Mouse (Mus musculus) frontal cortex, adult 2 months (tissue): ENCODE measurements around the gene Cdc42bpa. TPM values are rescaled to one million over a fixed set of nuclear protein-coding genes. Genes with fewer than 3 reads are reported as not detected.

Experiments
- DNase-seq, 2 experiments: peaks; one replicate each; pipeline ENCODE4 v3.0.0; 2022; ENCODE audit warnings: low spot score in 1 of 2; ENCODE audit errors: extremely low spot score in 1 of 2
- polyA plus RNA-seq: library from polyadenylated mRNA; depleted of rRNA; stranded (reverse); fragments of >200 nt; gene quantifications from 2 replicates; pipeline ENCODE4 v1.2.3, GENCODE M21; 2012

Gene Cdc42bpa
- polyA plus RNA-seq, 1 experiment: 133 TPM

DNA sequence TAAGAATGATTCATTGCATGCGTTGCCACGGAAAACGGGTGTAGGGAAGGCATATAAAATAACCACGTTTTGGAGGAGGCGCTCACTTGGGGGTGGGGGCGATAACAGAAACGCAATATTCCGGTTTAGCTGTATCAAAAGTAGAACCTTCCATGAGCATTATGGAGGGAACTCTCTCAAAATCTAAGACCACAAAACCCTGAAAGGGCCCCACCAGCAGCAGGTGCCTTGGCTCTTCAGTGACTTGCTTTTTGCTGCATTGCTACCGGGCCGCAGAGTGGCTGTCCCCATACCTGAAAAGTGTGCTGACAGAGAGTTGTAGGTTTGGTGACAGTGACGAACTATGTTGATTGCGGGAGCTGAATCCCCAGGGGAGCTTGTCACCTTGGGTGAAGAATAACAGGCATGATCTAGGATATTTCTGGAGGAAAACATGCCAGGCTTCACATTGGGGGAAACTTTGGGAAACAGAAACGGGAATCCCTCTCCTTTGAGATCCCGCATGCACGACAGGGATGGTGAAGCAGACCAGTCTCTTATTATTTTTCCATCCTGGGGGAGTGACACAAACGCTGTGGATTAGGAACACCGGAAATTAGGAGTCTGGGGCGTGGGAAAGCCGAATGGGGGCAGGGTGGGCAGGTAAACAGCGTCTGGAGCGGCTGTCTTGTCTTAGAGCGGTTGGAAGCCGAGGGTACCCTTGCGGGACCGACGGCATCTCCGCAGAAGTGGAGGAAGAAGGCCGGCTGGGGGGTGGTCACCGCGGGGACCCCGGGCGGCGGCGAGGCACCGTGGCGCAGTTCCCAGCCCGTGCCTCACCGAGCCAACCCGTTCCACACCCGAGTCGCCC, 1.2 kb upstream of the Cdc42bpa start:
- DNase-seq: peak in 1 of 2 experiments; percentile 70

DNA sequence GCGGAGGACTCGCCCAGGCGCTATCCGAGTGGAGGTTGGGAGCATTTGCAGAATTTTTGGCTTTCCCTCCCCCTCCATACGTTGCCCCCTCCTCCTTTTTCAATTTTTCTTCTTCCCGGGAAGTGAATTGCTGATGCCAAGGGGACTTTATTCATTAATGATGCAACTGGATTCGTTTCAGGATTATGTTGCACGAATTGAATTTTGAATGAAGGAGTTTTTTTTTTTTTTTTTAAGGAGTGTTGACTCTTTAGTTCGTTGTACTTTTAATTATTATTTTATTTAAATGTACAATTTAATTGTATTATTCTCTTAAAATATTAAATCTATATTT, 238 bp downstream of the Cdc42bpa start:
- DNase-seq: no peak

DNA sequence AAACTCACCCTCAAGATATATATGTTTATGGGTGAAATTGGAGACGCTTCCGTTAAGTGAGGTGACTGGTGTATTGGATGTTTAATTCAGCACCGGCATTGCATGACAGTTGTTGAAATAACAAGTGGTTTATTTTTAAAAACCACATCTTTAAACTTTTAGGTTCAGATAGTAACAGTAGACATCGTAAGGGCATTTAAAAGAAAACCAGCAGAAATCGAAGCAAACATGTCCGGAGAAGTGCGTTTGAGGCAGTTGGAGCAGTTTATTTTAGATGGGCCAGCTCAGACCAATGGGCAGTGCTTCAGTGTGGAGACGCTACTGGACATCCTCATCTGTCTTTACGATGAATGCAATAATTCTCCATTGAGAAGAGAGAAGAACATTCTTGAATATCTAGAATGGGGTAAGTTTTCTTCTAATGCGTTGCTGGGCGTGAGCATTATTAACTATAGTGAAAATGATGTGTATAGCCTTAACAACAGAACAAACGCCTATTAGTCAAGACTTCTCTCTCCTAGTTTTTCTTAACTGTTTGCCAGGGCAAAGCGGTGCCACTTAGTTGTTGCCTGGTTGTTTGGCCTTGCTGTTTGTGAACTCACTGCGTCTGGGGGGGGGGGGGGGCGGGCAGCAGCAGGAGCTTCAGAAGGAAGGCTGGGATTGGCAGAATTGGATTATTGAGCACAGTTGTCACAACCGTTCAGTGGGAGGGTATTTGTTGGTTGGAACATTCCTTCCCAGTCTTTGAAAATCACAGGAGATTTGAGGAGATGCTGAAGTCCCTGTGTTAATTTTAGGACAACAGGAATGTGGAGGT, 818 bp downstream of the Cdc42bpa start:
- DNase-seq: no peak

DNA sequence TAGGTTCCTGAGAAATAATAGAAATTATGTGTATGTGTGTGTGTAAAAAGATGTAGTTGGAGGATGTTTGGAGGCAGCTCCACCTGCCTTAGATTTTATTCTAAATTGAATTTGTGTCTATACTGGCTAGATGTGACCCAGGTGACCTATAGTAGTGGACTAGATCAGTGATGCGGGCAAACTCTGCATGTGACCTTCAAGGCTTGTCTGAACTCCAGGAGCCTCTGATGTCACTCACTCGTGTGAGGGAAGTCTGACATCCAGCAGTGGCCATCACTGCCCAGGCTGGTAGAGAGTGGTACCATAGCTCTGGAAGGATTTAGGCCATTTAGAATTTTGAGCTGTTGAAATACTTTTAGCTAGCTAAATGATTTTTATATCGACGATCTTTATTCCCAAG, 1.5 kb downstream of the Cdc42bpa start:
- no peak for DNase-seq

DNA sequence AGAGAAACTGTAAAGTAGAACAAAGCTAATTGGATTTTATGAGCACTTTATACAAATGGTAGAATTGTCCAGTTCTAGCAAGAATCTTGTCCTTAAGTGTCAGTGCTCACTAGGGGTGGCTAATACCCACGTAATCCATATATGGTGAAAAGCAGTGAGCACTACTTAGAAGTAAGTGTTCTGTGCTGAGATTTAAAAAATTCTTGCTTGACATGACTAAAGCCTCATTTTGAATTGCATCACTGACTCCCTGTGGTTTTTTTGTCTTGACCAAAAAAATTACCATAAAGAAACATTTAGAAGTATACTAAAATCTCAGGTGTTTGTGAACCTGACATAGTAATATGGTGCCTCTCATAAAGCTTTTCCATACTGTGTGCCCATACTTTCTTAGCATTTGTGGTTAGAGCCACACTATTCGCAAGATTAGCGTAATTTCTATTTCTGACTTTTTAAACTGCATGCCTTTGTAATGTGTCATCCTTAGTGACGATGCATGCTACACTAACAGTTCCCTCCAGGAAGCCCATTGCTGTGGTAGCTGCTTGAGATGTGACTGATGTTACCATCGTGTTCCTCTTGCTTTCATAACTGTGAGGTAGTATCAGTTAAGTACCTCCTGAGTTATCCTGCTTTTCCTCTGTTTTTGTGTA, 9.6 kb downstream of the Cdc42bpa start:
- DNase-seq: no peak

DNA sequence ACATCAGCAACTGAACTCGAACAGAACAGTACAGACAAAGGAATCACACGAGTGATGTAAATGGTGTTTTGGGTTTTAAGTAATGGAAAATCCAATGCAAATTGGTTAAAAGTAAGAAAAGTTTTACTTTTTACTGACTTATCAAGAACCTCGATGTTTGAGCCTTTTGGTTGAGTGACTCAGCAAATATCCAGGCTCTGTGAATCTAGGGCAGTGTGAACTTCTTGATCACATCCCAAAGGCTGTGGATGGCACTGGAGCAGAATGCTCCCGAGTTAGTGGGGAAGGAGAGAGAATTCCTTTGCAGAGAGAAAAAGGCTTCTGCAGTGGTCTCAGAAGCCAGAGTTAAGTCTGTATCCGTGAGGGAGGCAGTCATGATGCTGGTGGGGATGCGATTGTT, 14.7 kb downstream of the Cdc42bpa start:
- no peak for DNase-seq

DNA sequence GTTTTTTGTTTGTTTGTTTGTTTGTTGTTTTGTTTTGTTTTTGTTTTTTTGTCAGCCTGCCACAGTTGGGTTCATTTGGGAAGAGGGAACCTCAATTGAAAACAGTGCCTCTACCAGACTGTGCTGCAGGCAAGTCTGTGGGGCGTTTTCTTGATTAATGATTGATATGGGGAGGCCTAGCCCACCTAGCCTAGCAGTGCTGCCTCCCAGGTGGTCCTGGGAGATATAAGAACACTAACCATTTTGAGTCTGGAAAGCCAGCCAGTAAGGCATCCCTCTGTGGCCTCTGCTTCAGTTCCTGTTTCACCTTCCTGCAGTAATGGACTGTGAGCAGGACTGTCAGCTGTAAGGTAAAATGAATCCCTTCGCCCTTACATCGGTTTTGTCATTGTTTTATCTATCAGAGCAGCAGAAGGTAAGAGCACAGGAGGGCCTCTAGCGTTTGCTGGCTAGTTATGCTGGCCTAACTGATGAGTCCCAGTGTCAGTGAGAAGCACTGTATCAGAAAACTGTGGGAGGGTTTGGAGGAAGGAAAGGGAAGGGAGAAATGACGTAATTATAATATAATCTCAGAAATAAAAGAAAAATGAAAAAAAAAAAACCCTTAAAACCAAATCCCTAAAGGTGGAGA, 15.5 kb downstream of the Cdc42bpa start:
- DNase-seq: no peak

DNA sequence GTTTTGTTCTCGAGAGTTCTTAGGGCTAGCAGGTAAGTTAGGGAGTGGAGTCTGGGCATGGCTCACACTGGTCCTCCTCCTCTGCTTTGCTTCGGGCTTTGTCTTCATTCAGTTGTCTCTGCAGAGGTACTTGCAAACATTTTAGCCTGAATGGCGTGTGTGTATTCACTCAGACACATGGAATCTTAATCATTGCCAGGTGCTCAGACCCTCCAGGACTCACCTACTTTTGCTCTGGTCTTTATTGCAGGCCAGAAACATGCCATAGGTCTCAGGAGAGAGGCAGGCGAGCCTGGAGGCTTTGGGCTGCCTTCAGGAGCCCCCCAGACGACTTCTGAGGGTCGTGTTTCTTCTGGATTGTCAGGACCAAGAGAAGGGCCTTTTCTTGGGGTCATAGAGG, 17.2 kb downstream of the Cdc42bpa start:
- DNase-seq: no peak

DNA sequence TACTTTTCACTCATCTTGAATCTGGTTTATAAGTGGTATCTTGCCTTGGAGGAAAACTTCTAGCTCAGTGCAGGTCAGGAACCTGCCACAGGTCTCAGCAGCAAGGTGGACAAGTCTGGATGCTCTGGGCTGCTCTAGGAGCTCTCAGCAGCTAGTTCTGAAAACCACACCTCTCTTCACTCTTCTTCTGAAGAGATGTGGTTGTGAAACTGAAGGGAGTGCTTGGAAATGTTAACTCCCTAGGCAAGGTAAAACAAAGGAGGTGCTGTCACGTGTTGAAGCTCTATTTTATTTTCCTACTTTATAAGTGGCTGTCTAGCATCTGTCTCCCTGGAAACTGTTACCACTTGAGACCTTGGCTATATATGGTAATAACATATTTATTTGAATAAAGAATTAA, 18.5 kb downstream of the Cdc42bpa start:
- no peak for DNase-seq

DNA sequence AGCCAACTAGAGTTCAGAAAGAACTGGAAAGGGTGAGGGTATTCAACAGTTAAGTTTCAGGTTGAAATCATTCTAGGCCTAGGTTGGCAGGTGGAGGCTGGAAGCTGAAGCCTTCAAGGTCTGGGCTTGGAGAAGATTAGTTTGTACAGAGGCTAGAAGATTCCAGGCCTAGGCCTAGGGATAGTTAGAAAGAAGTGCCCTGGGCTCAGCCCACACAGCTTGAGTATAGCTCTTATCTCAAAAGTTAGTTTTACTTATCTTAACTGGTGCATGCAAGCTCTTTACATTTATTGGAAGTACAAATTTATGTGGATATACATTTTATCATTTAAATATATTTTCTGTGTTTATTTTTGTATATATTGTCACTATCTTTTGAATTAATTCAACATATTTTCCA, 21.4 kb downstream of the Cdc42bpa start:
- no peak for DNase-seq

DNA sequence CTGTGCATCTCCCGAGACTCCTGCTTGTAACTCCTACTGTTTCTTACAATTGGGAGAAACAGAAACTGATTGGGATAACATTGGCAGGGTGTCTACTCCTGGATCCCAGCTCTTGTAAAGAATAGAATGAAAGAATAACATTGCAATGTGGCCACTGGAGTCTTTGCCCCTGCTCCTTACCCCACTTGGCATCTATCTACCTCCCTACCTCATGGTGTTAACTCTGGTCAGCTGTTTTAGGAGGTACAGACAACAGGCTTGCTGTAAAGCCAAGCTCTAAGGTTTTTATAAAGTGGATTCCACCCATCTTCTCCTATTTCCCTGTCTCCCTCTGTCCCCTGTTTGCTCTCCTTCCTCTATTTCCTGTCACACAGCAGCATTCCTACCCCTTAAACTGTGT, 21.9 kb downstream of the Cdc42bpa start:
- no peak for DNase-seq

DNA sequence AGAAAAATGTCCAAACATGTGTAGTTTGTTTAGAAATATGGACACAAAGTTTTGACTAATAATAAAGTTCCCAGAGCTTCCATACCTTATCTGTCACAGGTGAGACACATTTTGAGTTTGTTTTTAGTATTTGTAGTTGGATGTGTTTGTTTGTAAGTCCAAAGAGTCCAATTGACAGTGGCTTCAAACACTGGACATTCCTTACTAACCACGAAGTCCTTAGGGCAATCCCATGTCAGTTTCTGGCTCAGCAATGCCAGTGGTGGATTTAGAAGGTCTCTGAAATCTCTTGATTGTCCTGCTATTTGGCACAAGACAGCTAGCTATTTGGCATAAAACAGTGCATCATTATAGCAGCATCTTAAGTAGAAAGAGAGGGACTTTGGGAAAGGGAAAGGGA, 22.7 kb downstream of the Cdc42bpa start:
- no peak for DNase-seq

DNA sequence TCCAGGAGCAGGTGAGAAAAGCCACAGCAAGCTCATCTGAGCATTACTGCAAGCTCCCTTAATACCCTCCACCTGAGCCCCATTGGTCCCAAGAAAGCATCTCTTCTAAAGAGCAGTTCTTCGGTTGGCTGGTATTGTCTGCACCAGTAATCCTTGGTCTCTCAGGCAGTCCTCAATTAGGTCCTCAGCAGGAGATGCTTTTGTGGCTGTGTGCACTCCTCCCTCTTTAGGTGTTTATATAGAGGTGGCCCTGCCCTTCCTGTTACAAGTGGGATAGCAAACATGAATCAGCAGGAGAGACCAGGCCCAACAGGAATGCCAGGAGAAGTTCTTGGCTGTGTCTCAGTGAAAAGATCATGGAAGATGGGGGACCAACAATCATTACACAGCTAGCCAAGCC, 23.9 kb downstream of the Cdc42bpa start:
- no peak for DNase-seq

DNA sequence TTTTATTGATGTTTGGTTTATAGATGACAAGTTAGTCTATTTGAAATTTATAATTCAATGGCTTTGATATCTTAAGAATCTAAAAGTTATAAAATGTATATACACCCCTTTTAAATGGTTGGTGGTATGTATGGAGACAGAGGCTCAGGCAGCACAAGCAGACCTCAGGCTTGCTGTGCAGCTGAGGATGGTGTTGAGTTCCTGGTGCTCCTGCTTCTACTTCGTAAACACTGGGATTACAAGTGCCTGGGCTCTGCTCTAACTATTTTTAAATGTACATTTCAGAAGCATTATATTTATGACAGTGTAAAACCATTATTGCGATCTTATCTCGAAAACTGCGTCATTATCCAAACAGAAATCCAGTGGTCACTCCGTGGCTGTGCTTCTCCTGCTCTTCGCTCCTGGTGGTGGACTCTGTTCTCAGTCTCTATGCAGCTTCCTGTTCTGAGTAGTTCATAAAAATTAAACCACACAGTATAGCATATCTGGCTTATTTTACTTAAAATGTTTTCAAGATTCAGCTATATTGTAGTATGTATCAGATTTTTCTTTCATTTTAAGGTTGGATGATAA, 31.5 kb downstream of the Cdc42bpa start:
- DNase-seq: no peak

DNA sequence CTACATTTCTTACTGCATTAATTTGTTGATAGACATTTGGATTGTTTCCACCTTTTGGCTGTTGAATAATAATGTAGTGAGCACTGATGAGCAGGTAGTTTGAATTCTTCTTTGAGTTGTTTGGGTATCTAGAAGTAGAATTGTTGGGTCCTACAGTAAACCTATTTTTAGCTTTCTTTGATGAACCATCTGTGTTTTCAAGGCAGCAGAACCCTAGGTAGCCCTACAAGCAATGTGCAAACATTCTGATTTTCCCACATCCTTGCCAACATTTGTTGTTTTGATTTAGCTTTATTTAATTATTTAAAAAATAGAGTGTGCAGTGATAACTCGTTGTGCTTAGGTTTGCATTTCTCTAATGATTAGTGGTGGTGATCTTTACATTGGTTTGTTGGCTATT, 32.0 kb downstream of the Cdc42bpa start:
- no peak for DNase-seq

DNA sequence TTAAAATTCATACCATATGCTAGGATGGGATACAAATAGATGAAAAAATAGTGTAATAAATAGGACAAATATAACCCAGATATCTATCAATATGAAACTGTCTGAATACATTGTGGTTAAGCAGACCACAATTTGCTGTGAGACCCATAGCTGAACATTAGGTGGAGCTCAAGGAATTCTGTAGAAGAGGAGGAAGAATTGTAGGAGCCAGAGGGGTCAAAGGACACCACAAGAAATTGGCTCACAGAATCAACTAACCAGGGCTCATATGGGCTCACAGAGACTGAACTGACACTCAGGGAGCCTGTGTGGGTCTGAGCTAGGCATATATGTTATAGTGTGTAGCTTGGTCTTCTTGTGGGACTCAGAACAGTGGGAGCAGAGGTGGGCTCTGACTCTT, 47.8 kb downstream of the Cdc42bpa start:
- DNase-seq: no peak

DNA sequence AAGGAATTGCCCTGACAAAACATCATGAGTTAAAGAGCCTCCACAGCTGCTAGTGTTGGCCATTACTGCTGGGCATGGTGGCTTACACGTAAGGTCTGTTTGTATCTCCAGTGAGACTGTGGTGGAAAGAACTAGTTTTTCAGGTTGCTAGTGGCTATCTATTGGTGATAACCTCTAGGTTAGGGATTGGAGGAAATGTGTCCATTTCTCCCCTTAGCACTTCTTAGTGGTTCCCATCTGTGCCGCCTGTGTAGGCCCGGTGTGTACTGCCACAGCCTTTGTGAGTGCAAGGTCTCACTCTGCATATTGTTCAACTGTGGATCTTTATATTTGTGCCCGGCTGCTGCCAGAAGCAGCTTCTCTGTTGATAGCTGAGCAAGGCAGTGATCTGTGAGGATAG, 53.2 kb downstream of the Cdc42bpa start:
- no peak for DNase-seq

DNA sequence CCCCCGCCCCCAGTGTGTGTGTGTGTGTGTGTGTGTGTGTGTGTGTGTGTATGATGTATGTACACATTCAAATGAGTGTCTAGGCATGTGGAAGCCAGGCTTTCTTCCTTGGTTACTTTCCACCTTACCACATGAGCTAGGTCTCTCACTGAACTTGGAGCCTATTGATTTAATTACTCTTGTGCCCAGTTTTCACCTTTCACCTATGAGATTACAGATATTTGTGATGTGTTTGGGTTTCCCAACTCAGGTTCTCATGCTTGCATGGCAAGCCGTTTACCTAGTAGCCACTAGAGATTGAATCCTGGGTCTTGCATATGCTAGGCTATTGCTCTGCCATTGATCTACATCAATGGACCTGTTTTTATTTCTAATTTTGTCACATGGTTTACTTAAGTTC, 57.9 kb downstream of the Cdc42bpa start:
- DNase-seq: no peak

DNA sequence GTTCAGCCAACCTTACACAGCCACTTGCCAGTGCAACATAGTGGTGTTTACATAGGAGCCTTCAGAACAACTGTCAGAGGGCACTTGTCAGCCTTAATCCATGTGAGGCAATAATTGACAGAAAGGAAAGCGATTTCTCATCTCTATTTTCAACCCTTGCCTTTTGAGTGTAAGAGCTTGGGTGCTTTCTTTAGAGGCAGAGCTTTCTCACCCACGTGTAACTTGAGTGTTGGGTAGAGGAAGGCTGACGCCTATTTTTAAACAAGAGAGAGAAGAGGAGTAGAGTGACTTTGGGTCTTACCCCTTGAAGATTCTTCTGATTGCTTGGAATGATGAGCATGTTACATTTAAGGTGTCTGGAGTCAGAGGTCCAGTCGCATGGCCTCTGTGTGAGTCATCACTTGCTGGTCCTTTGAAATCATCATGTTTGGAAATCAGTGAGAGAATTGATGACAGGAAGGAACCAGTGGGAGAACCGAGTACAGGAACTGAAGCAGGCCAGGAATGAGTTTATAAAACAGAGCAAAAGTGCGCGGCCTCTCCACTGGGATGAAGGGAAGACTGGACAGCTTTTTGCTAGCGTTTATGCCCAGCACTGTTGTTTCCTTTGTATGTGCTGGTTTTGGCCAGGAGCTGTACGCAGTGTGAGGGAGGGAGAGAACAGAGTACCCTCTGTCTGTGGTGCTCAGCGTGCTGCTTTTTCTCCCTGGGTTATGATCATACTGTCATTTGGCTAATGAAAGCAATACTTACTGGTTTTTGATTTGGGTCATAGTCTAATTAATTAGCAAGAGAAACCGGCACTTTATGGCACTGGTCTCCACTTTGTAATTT, 61.4 kb downstream of the Cdc42bpa start:
- DNase-seq: peak in 1 of 2 experiments; percentile 33

DNA sequence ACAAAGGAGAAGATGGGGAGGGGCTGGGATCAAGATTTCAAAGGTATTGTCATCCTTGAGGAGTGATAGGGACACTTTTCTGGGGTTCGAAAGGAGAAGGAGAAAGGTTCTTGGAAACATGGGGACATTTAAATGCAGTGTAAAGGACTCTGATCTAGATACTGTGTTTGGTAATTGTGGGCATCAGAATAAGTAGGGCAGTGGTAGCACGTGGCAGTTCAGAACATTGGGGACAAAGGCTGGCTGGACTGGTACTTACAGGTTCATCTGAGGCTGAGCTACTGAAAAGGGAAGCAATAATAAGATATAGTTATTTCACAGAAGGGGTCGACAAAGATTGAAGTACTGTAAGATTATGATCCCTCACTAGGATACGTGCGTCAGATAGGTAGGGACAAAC, 63.2 kb downstream of the Cdc42bpa start:
- peak in 1 of 2 experiments; percentile 10 for DNase-seq
